Mouse (Mus musculus) hindbrain, embryonic 16.5 days (tissue): ENCODE results near the gene Nelfe. TPM values are rescaled to one million over a fixed set of nuclear protein-coding genes. Genes with fewer than 3 reads are reported as not detected.
A peak's percentile ranks its signal among the peaks of the same experiment; 100 is the strongest.

ENCODE experiments used
- ATAC-seq: fragments of 200-750 bp; cut with Nextera tagmentation; 2 replicates; pipeline ENCODE4 v1.8.0; 2017; ENCODE audit warnings: moderate TSS enrichment, moderate library complexity
- H3K27ac ChIP-seq: fragments of 300-500 bp; sonication (generic); 2 replicates; pipeline ENCODE4 v1.5.1; 2014; ENCODE audit warnings: low read depth, mild to moderate bottlenecking, control low read depth, low read length, moderate library complexity
- H3K27me3 ChIP-seq: fragments of 300-500 bp; sonication (generic); replicated peaks from 2 replicates; pipeline ENCODE4 v1.6.1; 2014; ENCODE audit warnings: low read length; ENCODE audit not compliant: control insufficient read depth, insufficient read depth
- H3K36me3 ChIP-seq: fragments of 300-500 bp; sonication (generic); 2 replicates; pipeline ENCODE4 v1.6.1; 2014; ENCODE audit warnings: mild to moderate bottlenecking, low read length, moderate library complexity, mixed read lengths; ENCODE audit not compliant: control insufficient read depth, insufficient read depth
- H3K4me1 ChIP-seq: fragments of 300-500 bp; sonication (generic); 2 replicates; pipeline ENCODE4 v1.6.1; 2014; ENCODE audit warnings: low read depth, low read length; ENCODE audit not compliant: control insufficient read depth, insufficient read depth
- H3K4me2 ChIP-seq: fragments of 300-500 bp; sonication (generic); 2 replicates; pipeline ENCODE4 v1.6.1; 2014; ENCODE audit warnings: mild to moderate bottlenecking, low read length, control low read depth, moderate library complexity
- H3K4me3 ChIP-seq: fragments of 300-500 bp; sonication (generic); 2 replicates; pipeline ENCODE4 v1.5.1; 2014; ENCODE audit warnings: mild to moderate bottlenecking, low read length, control low read depth, moderate library complexity
- H3K9ac ChIP-seq: fragments of 300-500 bp; sonication (generic); 2 replicates; pipeline ENCODE4 v1.6.1; 2014; ENCODE audit warnings: low read depth, mild to moderate bottlenecking, control low read depth, low read length, moderate library complexity
- H3K9me3 ChIP-seq: fragments of 300-500 bp; sonication (generic); 2 replicates; pipeline ENCODE4 v1.6.1; 2014; ENCODE audit warnings: mild to moderate bottlenecking, low read length, moderate library complexity; ENCODE audit not compliant: control insufficient read depth
- WGBS: fragments of 180-500 bp; shearing (Covaris S2); extraction: QIAGEN DNeasy Blood & Tissue Kit; methylation state at CpG from one replicate; pipeline ENCODE4 v1.1.7; 2014; 5-methylcytosine and 5-hydroxymethylcytosine counted together
- polyA plus RNA-seq: library from polyadenylated mRNA; unstranded; fragments of >200 nt; fragmentation: Nextera tagmentation; extraction: Ambion mirVana; gene quantifications from 2 replicates; pipeline ENCODE4 v1.2.1, GENCODE M21; 2015

Nelfe gene
- polyA plus RNA-seq, 1 experiment from 2014 or later = 78.9 TPM

DNA sequence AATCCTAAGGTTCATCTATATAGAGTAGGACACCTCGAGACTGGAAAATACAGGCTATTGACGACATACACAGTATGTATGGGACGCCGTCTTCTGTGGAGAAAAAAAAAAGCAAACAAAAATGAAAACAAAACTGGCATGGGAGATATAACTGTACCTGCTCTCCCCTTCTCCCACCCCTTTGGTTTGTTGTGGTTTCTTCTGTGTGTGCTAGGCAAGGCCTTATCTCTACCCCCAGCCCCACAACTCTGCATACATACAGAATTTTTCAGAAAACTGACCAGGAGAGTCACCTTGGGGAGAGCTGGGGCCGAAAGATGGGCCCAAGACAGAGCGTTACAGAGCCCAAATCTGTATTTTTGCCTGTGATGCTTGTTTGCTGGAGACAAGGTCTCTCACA lies 34.5 kb downstream of the Nelfe start:
- Histone ChIP-seq H3K9ac (no peak overlapping the region), H3K4me2 (no peak overlapping the region), H3K27me3 (no peaks in the 10 kb centered on the region), H3K9me3 (no peaks in the 10 kb centered on the region), H3K27ac (no peak overlapping the region), H3K36me3 (no peaks in the 10 kb centered on the region), H3K4me3 (no peak overlapping the region), H3K4me1 (no peaks in the 10 kb centered on the region)
- no peak for ATAC-seq
- WGBS = 85% methylated on average over 6 of the region's 6 CpGs

DNA sequence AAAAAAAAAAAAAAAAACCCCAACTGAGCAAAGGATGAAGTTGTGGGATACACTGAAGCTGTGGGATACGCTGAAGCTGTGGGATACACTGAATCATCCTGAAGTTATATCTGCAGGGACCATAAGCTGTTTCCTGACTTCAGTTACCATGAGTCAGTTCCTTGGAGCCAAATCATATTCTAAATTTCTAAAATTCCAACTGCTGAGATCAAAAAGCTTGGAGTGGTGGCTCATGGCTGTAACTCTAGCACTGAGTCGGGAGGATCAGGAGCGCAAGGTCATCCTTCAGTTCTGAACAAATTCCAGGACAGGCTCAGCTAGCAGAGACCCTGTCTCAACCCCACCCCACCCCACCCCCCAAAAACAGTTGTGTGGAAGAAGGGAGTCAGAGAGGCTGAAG lies 35.4 kb downstream of the Nelfe start:
- 91% methylated on average over 3 of the region's 3 CpGs for WGBS
- no peak for ATAC-seq
- no peaks in the 10 kb centered on the region for H3K36me3 ChIP-seq

DNA sequence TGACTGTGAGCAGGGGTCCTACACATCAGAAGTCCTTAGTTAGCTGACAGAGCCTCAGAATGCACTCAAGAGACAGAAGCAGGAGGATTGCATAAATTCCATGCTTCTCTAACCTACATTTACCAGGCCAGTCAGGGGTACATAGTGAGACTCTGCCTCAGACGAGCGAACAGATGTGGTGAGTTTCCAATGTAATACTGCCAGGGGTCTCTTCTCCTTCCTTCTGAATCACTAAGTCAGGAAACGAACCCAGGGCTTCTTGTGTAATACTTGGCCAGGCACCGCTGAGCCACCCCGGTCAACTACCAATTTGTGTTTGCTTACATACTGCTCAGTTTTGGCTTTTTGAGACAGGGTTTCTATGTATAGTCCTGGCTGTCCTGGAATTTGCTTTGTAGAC lies 37.8 kb downstream of the Nelfe start:
- Histone ChIP-seq H3K9ac (no peak overlapping the region), H3K4me1 (no peaks in the 10 kb centered on the region), H3K4me2 (no peak overlapping the region), H3K27me3 (no peaks in the 10 kb centered on the region), H3K36me3 (no peaks in the 10 kb centered on the region), H3K27ac (no peak overlapping the region), H3K9me3 (no peaks in the 10 kb centered on the region), H3K4me3 (no peak overlapping the region)
- WGBS = 89% methylated on average over 5 of the region's 5 CpGs
- no peak for ATAC-seq

More for the DNA sequence above, 35.4 kb downstream of the Nelfe start:
- no peaks in the 10 kb centered on the region for H3K4me1 ChIP-seq
- H3K9ac ChIP-seq = no peak overlapping the region
- H3K4me2 ChIP-seq = no peak overlapping the region
- H3K4me3 ChIP-seq = no peak overlapping the region
- H3K27ac ChIP-seq = no peak overlapping the region
- H3K9me3 ChIP-seq = no peaks in the 10 kb centered on the region
- H3K27me3 ChIP-seq = no peaks in the 10 kb centered on the region

DNA sequence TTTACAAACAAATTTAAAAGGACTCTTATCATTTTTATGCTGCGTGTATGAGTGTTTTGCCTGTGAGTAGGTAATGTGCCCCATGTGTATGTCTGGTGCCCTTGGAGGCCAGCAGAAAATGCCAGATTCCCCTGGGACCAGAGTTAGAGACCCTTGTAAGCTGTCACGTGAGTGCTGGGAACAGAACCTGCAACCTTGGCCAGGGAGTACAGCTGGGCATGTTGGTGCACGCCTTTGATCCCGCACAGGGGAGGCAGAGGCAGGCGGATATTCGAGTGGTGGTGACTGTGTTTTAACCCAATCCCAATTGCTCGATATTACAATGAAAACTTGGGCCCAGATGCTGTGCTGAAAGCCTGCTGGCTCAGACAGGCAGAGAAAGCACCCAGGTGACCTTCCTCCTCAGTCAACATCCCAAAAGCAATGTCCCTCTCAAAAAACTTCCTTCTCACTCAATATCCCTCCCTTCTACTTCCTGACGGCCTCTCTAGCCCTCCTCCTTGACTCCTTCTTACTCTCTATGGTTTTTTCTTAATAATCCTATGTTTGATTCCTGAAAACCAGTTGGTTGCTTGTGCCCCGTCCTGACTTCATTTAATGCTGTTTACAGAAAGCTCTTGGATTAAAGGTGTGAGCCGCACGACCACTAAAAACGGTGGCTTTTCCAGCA lies 40.0 kb downstream of the Nelfe start:
- no peak for ATAC-seq
- H3K27ac ChIP-seq = no peak overlapping the region
- peaks cover 3% of the 10 kb centered on the region for H3K4me1 ChIP-seq
- no peaks in the 10 kb centered on the region for H3K27me3 ChIP-seq
- no peaks in the 10 kb centered on the region for H3K9me3 ChIP-seq
- H3K4me3 ChIP-seq = no peak overlapping the region
- 86% methylated on average over 12 of the region's 12 CpGs for WGBS
- H3K36me3 ChIP-seq = no peaks in the 10 kb centered on the region
- H3K4me2 ChIP-seq = no peak overlapping the region
- H3K9ac ChIP-seq = no peak overlapping the region

DNA sequence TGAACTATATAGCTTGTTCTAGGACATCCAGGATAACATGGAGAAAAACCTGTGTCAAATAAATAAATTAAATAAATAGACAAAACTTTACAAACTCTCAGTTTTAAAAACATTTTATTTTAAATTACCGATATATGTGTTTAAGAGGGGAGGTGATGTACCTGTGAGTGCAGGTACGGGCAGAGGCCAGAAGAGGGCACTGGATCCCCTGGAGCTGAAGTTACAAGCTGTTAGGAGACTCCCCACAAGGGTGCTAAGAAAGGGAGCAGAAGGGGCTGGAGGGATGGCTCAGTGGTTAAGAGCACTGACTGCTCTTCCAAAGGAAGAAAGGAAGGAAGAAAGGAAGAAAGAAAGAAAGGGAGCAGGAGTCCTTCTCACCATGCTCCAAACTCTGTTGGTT lies 41.2 kb downstream of the Nelfe start:
- Histone ChIP-seq H3K4me1 (peaks cover 15% of the 10 kb centered on the region), H3K4me2 (no peak overlapping the region), H3K36me3 (peaks cover 2% of the 10 kb centered on the region; the same call in 1 of the 2 replicates), H3K9me3 (no peaks in the 10 kb centered on the region), H3K27ac (no peak overlapping the region), H3K27me3 (no peaks in the 10 kb centered on the region), H3K9ac (no peak overlapping the region), H3K4me3 (no peak overlapping the region)
- ATAC-seq = no peak
- WGBS = 96% methylated on average over 2 of the region's 2 CpGs

DNA sequence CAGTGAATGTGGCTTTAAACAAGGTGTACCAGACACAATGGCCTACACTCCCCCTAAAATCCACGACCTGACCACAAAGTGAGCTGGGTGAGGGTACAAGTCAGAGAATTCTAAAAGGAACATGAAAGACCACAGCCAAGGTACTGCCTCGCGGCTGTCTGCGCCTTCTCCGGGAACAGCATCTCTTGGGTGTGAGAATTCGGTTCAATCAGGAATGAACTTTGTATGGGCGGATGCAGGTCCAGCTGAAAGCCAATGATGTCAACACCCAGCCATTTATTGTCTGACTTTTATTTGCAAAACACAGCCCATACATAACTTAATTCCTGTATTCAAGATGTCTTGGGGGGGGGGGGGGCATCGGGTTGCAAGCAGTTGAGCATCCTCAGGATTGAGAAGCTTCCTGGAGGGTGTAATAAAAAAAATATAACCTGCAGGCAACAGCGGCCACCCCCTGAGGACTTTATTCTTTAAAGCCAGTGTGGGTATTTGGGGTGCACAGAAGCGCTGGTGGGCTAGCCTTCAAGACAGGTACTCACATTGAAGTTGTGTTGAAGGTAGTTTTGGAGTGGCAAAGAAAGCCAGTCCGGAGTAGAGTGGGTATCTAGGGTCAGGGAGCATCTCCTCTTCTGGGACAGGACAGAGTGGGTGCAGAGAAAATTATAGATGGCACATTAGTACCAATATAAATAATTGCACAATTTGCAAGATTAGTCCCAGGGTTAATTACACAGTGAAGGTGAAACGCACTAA lies 43.1 kb downstream of the Nelfe start:
- Histone ChIP-seq H3K4me1 (peaks cover 29% of the 10 kb centered on the region), H3K9me3 (no peaks in the 10 kb centered on the region), H3K27ac (peak overlapping the region; percentile 80), H3K4me2 (peak overlapping the region; percentile 67), H3K27me3 (no peaks in the 10 kb centered on the region), H3K36me3 (peaks cover 3% of the 10 kb centered on the region; the same call in 1 of the 2 replicates), H3K9ac (peak overlapping the region; percentile 62), H3K4me3 (peak overlapping the region; percentile 79; the same call in 1 of the 2 replicates)
- 75% methylated on average over 12 of the region's 12 CpGs for WGBS
- ATAC-seq = no peak

DNA sequence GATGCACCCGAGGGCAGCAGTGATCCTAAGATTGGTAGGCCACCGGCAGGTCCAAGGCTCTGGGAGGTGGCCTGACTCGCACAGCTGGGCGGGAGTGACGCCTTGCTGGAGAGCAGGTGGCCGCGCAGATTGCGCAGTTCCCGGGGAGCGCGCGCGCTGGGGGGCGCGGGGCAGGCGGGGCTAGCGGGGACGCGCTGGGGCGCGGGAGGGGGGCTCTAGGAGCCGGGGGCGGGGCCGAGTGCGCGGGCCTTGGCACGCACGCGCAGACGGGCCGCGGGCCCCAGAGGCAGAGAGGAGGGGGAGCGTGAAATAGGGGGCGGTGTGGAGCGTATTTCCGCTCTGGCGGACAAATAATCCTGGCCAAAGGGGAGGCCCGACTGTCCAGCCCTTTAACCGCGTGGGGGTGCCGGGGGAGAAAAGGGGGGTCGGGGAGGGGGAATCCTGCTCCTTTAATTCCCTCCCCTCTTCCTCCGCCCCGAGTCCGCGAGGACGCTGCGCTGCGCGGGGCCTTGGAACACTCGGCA lies 43.9 kb downstream of the Nelfe start:
- Histone ChIP-seq H3K36me3 (peaks cover 3% of the 10 kb centered on the region; the same call in 1 of the 2 replicates), H3K9me3 (no peaks in the 10 kb centered on the region), H3K4me3 (peak overlapping the region; percentile 79), H3K4me1 (peaks cover 29% of the 10 kb centered on the region), H3K9ac (peak overlapping the region; percentile 93), H3K27me3 (no peaks in the 10 kb centered on the region), H3K4me2 (peak overlapping the region; percentile 67), H3K27ac (peak overlapping the region; percentile 97)
- peak; percentile 91 for ATAC-seq
- WGBS = under 1% methylated on average over 29 of the region's 51 CpGs

DNA sequence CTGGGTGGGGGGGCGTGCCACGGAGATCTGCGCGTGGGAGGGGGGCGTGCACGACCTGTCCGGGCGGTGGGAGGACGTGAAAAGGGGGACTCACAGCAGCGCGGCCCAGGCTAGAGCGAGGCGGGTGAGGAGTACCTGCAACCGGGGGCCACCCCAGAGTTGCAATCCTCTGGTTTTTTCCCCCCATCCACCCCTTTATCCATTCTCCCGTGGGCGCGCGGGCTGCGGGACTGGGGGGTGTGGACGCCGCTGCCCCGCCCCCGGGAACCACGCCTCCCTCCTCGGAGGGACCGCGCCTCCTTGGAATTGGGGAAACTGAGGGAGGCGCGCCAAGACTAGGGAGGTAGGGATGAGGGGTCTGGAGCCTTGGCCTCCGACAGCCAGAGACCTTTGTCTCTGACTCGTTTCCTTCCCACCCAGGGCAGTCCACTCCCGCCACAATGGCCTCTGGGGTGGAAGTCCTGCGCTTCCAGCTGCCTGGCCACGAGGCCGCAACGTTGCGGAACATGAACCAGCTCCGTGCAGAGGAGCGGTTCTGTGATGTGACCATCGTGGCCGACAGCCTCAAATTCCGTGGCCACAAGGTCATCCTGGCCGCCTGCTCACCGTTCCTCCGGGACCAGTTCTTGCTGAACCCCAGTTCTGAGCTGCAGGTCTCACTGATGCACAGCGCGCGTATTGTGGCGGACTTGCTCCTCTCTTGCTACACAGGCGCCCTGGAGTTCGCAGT lies 44.8 kb downstream of the Nelfe start:
- peaks cover 31% of the 10 kb centered on the region for H3K4me1 ChIP-seq
- H3K36me3 ChIP-seq = peaks cover 3% of the 10 kb centered on the region; the same call in 1 of the 2 replicates
- no peaks in the 10 kb centered on the region for H3K9me3 ChIP-seq
- peak overlapping the region; percentile 93 for H3K9ac ChIP-seq
- WGBS = 4% methylated on average over 51 of the region's 51 CpGs
- no peaks in the 10 kb centered on the region for H3K27me3 ChIP-seq
- peak overlapping the region; percentile 97 for H3K27ac ChIP-seq
- peak; percentile 21 for ATAC-seq
- H3K4me3 ChIP-seq = peak overlapping the region; percentile 79
- peak overlapping the region; percentile 67 for H3K4me2 ChIP-seq

DNA sequence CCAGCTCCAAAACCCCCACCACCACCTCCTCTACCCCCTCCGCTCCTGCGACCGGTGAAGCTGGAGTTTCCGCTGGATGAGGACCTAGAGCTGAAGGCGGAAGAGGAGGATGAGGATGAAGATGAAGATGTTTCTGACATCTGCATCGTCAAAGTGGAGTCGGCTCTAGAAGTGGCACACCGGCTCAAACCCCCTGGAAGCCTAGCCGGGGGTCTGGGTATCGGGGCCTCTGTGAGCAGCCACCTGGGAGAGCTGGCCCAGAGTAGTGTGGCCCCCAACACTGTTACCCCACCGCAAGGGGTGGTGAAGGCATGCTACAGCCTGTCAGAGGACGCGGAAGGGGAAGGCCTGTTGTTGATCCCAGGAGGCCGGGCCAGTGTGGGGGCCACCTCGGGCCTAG lies 45.5 kb downstream of the Nelfe start:
- no peak for ATAC-seq
- peaks cover 3% of the 10 kb centered on the region; the same call in 1 of the 2 replicates for H3K36me3 ChIP-seq
- H3K9ac ChIP-seq = peak overlapping the region; percentile 93
- 89% methylated on average over 15 of the region's 15 CpGs for WGBS
- H3K4me2 ChIP-seq = peak overlapping the region; percentile 67
- peak overlapping the region; percentile 97 for H3K27ac ChIP-seq
- H3K4me1 ChIP-seq = peaks cover 37% of the 10 kb centered on the region
- H3K27me3 ChIP-seq = no peaks in the 10 kb centered on the region
- H3K4me3 ChIP-seq = peak overlapping the region; percentile 79
- no peaks in the 10 kb centered on the region for H3K9me3 ChIP-seq
